Mouse (Mus musculus) testis, postnatal 14 days (tissue): ENCODE measurements at regions not wholly inside any gene's neighbourhood (a gene's known extent, or its start where the extent isn't known, plus 50 kb on each side); places are given as distances from the start of the nearest gene placed in this dataset.

Source experiments
- DNase-seq: peaks from one replicate; pipeline ENCODE4 v3.0.0; 2021; ENCODE audit warnings: low spot score

DNA sequence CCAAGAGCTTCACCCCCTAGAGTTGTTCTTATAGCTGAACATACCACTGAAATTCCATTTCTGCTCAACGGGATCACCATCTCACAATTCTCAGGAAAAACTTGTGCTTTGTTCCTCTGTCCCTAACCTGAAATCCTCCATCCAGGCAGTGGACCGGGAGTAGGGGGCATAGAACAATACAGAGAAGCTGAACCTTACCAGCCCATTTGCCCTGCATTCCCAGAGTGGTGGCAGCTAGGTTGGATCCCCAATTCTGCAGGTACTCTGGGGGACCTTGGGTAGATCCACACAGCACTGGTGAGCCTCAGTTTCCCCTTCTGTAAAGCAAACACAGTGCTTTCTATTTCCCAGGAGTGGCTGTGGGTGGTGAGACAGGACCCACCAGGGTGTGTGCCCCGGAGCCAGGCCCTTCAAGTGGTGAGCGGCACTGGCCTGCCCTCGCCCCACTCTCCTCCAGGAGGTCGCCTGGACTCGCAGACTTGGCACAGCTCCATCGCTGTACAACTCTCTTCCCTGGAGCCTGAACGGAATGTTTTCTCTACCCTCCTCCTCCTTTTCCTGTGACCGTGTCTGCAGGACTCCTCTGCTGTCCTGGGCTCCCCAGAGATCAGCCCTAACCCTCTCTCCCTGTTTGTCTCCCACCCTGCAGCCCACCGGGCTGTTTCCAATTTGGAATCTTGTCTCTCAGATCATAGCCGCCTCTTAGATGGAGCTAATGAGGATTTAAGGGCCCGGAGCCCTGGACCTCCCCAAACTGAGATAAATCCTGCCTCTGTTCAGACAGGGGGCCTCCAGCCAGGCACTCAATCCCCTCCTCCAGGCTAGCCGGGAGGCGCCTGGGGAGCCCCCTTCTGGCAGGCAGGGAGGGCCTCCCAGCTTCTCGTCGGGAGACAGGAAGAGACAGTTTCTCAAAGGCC, 52.3 kb upstream of the Cux1 start:
- DNase-seq = peak; percentile 21

DNA sequence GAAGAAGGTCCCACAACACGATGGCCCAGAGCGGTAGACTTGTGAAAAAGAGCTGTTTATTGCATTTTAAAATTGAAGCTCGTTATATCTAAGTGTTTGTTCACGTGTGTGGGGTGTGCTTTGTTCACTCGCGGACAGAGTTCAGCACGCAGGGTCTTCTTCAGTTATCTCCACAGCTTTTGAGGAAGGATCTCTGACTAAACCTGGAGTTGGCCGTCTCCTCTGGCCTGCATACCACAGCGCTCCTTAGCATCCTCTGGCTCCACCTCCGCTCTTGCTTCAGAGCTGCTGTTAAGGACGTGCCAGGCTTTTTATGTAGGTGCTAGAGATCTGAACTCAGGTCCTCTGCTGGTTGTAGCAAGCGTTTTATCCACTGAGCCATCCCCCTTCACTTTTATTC, 52.9 kb upstream of the Cux1 start:
- DNase-seq = no peak

DNA sequence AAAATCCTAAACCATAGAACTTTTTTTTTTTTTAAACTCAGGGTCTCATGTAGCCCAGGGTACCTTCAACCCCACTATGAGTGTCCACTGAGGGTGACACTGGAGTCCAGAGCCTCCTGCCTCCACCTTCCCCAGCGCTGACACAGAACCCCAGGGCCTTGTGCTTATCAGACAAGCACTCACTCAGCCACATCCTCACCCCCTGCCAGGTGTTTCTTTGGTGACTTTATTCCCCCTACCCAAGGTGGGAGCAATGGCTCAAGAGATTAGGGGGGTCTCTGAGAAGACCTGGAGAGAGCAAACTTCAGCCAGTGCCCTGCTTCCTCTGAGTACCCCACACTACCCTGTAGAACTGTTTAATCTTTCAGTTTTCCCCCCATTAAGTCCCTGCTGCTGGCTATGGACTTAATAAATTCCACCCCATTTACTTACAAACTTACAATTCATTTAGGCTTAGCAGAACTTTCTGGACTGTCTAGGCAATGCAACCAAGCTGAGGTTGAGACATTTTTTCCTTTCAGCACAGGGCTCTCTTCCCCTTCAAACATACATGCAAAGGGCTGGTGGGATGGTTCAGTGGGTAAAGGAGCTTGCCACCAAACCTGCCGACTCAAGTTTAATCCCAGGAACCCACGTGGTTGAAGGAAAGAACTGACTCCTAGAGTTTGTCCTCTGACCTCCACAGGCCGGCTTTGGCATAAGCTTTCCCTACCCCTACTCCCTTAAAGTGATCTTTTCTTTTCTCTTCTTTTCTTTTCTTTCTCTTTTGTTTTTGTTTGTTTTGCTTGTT, 54.2 kb upstream of the Cux1 start:
- DNase-seq = no peak

DNA sequence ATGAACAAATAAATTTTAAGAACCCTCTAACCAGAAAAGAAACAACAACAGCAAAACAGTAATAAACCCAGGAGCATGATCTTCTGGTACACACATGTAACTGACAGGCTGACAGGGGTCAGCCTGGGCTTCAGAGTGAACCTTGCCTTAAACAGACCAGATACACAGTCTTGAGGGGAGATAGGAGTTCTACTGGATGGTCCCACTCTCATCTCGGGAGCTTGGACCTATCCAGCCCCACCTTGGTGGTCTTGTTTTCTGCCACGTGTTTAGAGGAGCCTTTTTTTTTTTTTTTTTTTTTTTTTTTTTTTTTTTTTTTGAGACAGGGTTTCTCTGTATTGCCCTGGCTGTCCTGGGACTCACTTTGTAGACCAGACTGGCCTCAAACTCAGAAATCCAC, 54.9 kb upstream of the Cux1 start:
- no peak for DNase-seq

DNA sequence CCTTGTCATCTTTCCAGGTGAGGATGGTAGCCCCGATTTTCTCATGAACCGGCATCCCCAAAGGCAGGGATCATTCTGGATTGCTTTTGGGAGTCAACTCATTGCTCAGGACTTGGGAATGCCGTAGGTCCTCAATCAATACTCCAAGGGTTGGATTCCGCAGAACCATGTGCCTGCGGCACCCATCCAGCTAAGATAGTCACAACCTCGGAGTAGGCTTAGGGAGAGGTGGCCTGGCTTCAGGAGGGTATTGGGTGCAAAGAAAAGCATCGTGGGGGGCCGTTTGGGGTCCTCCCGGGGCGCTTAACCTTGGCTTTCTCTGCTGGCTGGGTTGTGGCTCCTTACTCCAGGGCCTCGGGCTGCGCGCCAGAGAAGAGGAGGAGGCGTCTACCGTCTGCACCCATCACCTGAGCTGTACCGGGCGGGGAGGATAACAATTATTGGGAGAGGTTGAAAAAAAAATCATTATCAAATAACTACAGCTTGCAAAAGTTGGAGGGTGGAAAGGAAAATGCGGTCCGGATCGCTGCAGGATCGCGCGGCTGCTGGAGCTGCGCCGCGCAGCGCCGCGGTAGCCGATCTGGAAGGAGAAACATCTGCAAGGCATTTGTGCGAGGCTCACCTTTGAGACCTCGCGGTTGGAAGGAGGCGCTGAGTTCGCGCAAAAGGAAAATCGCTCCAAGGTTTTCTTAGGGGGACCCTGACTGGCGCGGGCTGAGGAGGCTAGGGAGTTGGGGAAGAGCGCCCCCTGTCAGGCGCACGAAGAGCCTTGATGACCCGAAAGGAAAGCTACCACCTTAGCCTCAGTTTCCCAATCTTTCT, 55.6 kb upstream of the Cux1 start:
- DNase-seq = peak; percentile 42

DNA sequence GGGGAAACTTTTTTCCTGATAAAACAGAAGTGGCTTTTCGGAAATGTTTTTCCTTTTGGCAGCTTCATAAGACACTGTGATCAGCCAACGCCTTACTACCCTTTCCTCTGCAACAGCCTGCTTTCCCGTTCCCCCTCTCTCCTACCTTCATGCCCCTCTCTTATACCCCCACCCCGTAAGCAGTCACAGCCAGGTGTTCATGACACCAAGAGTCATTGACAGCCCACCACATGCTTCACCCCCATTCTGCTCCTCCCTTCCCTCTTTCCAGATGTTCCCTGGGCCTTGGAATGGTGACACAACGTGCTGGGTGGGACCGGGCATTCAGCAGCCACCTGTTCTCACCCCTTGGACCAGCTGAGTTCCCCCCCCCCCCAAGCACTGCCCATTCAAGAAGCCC, 56.5 kb upstream of the Cux1 start:
- DNase-seq = no peak

DNA sequence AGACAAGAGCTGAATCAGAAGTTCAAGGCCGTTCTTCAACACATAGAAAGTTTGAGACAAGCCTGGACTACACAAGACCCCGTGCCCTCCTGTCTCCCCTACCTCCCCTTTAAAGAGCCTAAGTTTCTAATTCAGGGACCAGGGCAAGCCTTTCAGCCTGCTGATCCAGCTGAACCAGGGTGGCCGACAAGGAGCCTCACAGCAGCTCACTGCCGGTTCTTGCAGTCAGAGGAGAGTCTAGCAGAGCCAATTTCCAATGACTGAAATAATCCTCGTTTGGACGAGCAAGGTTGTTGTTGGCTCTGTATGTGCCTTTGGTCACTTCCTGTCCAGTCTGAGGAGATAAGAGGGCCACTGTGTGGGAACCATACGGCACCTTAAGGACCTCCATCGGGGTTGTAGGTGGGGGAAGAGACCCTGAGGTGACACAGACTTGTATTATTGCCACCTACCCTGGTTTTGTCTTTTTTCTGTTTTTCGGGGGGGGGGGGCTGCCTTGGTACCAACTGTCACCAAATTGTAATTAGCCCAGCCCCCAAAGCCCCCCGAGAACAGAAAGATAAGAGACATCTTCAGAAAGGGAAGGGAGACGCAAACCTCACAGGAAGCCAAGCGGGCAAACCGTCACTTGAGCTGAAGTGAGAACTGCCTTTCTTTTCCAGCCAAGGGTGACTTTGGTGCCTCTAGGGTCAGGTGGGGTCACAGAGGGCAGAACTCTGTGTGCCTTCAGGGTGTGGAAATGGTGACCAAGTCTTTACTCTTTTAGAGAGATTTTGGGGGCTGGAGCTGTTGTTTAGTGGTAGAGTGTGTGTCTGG, 58.1 kb upstream of the Cux1 start:
- DNase-seq = no peak

DNA sequence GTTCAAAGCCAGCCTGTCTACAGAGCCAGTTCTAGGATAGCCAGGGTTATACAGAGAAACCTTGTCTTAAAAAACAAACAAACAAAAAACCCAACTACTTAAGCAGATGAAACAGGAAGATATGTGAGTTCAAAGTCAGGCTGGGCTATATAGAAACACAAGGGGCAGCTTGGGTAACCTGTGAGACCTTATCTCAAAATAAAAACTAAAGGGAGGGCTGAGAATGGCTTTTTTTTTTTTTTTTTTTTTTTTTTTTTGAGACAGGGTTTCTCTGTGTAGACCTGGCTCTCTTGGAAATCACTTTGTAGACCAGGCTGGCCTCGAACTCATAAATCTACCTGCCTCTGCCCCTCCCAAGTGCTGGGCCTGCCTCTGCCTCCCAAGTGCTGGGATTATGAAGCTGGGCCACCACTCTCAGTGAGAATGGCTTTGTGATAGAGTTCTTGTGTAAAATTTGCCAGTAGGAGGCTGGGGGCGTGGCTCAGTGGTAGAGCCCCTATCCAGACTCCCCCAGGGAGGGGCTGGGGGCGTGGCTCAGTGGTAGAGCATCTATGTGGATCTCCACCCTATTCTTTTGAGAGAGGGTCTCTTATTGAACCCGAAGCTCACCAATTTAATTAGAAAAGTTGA, 59.0 kb upstream of the Cux1 start:
- no peak for DNase-seq

DNA sequence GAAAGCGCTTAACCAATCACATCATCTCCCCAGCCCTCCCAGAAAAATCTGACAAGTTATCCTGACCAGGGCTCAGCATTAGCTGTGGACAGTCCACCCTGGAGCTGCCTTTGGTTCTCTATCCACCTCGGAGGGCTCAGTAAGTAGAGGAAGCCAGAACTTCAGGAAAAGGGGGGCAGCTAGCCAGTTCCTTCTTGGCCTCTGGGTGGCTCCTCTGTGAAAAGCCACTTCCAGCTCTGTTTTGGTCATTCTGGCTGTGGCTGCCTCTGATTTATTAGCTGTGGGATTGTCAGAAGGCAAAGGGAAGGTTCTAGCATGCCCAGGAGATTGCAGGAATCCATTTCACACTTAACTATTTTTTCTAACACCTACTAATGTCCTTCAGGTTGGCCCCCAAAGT, 59.6 kb upstream of the Cux1 start:
- no peak for DNase-seq

DNA sequence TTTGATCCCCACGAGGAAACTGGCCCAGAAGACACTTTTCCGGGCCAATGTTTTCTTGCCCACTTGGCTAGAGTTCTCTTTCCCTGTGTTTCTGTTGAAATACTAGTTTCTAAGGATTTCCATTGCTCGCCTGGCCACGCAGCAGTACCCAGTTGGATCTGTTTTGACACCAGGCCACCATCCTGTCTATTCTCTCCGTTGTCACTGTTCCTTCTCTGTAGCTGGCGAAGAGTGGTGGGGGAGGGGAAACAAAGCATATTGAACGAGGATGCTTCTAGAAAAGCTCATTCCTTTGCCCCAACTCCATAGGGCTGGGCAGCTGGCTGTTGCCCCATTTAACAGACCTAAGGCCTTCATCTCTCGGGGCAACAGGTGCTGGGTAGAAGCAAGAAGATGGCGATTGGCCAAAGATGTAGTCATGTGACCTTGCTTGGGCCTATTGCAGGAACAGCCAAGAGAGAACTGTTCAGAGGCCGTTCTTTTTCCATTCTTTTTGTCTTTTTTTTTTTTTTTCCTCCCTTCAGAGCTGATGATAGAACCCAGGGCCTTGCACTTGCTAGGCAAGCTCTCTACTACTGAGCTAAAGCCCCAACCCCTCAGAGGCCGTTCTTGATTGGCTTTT, 60.5 kb upstream of the Cux1 start:
- peak; percentile 55 for DNase-seq

DNA sequence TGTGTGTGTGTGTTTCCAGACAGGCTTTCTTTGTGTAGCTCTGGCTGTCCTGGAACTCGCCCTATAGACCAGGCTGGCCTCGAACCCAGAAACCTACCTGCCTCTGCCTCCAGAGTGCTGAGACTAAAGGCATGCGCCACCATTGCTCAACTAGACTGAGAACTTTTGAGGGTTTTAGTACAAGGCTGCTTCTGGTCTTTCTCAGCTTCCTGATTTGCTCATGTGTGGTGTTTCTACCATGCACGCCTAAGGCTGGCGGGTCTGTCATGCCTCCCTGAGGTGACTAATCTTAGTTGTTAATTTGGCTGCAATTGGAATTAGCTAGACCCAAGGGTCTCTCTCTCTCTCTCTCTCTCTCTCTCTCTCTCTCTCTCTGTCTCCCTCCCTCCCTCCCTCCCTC, 61.2 kb upstream of the Cux1 start:
- no peak for DNase-seq

DNA sequence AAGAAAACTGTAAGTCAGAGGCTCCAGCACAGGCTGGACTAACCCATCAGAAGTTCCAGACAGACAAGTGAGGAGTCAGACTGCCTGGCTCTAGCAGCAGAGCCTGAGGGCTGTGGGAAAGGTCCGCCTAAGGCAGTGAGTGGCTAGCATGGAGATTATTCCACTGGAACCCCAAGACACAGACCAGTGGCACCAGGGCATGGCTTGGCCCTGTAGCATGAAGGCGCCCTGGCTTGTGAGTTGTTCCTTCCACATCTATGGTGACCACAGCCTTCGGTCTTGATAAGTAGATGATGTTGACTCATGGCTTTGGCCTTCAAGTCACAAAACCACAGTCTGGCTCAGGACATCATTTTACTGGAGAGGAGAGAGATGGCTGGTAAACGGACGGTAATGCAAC, 60.7 kb upstream of the Myl10 start:
- DNase-seq = no peak

DNA sequence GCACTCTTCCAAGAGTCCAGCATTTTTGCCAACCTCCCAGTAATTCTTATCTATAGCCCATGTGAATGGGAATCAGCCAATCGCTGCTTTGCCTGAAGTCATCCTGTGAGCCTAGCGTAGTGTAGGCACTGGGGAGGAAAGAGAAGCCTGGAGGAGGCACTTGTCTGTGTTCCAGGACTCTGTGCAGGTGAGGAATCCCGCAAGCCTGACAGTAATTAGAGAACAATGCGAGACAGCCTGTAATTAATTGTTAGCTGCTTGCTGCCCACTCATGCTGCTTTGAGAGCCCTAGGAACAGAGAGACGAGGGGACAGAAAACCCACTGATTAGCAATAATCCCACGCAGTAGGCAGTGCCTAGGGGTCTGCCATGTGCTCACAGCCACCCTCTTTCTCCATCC, 59.0 kb upstream of the Myl10 start:
- DNase-seq = no peak

DNA sequence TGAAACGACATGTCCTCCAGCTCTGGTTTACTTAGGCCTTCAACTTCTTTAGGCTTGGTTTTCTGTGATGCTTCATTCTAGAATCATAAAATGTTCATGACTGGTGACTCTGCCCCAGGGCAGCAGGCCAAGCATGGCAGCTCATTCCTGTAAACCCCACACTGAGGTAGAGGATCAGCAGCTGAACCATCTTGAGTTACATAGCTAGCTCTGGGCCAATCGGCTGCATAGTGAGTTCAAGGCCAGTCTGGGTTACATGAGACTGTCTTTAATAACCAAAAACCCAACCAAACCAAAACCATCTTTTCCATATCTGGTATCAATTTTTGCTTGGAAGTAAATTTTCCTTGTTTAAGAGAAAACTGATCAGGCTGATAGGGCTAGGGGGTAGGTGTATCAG, 57.8 kb upstream of the Myl10 start:
- no peak for DNase-seq

DNA sequence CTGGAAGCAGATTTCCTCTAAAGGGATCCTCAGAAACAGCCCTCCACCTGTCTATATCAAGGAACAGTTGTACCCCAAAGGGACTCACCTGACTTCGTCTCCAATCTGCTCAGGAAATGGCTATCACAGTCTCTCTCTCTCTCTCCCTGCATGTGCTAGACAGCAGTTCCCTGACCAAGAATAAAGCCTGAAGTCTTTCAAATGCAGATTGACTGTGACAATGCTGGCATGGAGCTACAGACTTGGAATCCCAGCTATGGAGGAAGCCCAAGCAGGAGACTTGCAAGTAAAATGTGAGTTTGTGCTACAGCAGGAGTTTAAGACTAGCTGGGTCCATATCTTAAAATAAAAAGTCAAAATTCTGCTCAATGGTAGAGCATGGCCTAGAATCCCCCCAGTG, 56.5 kb upstream of the Myl10 start:
- no peak for DNase-seq

DNA sequence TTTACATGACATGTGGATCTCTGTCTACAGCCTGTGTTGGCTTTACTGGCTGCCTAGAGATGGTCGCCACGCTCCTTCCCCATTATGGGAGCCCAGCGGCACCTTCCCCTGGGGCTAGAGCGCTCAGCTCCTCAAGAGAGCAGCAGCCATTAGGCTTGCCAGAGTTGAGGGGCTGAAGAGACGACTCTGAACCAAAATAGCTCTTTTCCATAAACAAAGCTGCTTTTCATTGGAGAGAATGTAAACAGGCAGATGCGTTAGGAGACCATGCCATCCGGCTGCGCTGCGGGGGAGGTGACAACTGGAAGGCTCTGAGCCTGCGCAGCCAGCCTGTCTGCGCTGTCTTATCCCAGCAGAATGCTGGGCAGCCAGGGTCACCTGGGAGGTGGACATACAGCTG, 55.1 kb upstream of the Myl10 start:
- no peak for DNase-seq

DNA sequence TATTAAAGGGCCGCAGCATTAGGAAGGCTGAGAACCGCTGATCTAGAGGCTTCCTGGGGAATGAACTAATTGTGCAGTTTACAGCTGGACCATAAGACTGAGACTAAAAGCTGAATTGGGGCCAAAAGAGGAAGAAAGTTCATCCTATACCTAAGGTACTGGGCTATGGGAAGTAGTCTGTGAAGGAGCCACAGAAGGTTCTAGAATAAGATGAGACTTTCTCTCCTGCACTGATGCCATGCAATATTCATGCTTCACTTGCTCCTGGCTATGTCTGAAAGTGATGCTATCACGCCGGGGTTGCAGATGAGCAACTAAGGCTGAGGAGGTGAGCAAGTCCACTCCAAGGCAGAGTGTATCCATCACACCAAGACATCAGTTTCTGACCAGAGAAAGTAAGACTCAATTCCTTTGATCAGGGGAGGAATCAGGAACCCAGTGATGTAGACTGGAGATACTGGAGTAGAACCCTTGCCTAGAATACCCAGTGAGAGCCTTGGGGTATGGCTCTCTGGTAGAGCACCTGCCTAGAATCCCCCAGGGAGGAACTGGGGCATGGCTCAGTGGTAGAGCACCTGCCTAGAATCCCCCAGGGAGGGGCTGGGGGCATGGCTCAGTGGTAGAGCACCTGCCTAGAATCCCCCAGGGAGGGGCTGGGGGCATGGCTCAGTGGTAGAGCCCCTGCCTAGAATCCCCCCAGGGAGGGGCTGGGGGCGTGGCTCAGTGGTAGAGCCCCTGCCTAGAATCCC, 51.9 kb upstream of the Myl10 start:
- no peak for DNase-seq

DNA sequence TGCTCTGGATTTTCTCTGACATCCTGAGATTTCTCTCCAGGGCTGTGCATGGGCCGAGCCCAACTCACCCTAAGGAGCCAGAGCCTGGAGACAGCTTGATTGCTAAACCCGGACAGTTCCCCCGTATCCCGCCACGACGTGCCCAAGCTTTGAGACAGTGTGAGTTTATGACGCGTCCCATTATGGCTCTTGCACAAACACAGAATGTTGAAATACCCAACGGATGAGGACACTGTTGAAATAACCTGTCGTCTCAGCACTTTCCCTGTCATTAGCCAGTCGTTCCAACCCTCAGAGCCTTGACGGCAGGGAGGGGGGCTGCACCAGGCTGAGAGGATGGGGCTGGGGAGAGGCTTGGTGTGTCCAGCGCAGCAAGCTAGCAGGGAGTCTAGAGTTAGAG, 50.7 kb upstream of the Myl10 start:
- no peak for DNase-seq
